Mouse (Mus musculus): ENCODE data around the gene Hist1h2ae. TPM values are rescaled to one million over a fixed set of nuclear protein-coding genes. Genes with fewer than 3 reads are reported as not detected.
"Not testable (repeated sequence)": the region's sequence is repeated elsewhere in the genome, so short reads cannot be mapped to it uniquely, and the experiment has no call there.

Hist1h2ae gene
- total RNA-seq, 1 experiment from 2014 or later = 28.4 TPM

- peak; percentile 78 for ATAC-seq (replicated peaks; ENCODE audit: insufficient number of reproducible peaks, low FRiP score, low TSS enrichment, poor library complexity, severe bottlenecking)
These were observed 14.6 kb upstream of the Hist1h2ae start for GRCm38 (mm10) chr13:23585442-23586098.

GRCm38 (mm10) chr13:23585029-23585441 is 14.0 kb upstream of the Hist1h2ae start:
- ATAC-seq (replicated peaks; ENCODE audit: insufficient number of reproducible peaks, low FRiP score, low TSS enrichment, poor library complexity, severe bottlenecking) = peak; percentile 64

- no peak for ATAC-seq (replicated peaks; ENCODE audit: insufficient number of reproducible peaks, low FRiP score, low TSS enrichment, poor library complexity, severe bottlenecking)
These were observed 13.3 kb upstream of the Hist1h2ae start for GRCm38 (mm10) chr13:23584331-23584730.

- ATAC-seq (replicated peaks; ENCODE audit: insufficient number of reproducible peaks, low FRiP score, low TSS enrichment, poor library complexity, severe bottlenecking) = no peak
These were observed 12.5 kb upstream of the Hist1h2ae start for GRCm38 (mm10) chr13:23583387-23584068.

- no peak for ATAC-seq (replicated peaks; ENCODE audit: insufficient number of reproducible peaks, low FRiP score, low TSS enrichment, poor library complexity, severe bottlenecking)
These were observed 11.4 kb upstream of the Hist1h2ae start for GRCm38 (mm10) chr13:23582219-23583056.

GRCm38 (mm10) chr13:23581408-23582218 is 10.6 kb upstream of the Hist1h2ae start, which contains the start of gene Hist1h4d:
Gene Hist1h4d, plus strand, starts transcription at chr13:23581598.
- peak; percentile 92 for ATAC-seq (replicated peaks; ENCODE audit: insufficient number of reproducible peaks, low FRiP score, low TSS enrichment, poor library complexity, severe bottlenecking)

- ATAC-seq (replicated peaks; ENCODE audit: insufficient number of reproducible peaks, low FRiP score, low TSS enrichment, poor library complexity, severe bottlenecking) = no peak
These were observed 6.8 kb upstream of the Hist1h2ae start for GRCm38 (mm10) chr13:23577835-23578234.

- no peak for ATAC-seq (replicated peaks; ENCODE audit: insufficient number of reproducible peaks, low FRiP score, low TSS enrichment, poor library complexity, severe bottlenecking)
These were observed 6.1 kb upstream of the Hist1h2ae start for GRCm38 (mm10) chr13:23576906-23577639.

GRCm38 (mm10) chr13:23576351-23576881 is 5.4 kb upstream of the Hist1h2ae start:
- ATAC-seq (replicated peaks; ENCODE audit: insufficient number of reproducible peaks, low FRiP score, low TSS enrichment, poor library complexity, severe bottlenecking) = no peak

GRCm38 (mm10) chr13:23575864-23576313 is 4.9 kb upstream of the Hist1h2ae start:
- not testable (repeated sequence) for ATAC-seq (replicated peaks; ENCODE audit: insufficient number of reproducible peaks, low FRiP score, low TSS enrichment, poor library complexity, severe bottlenecking)

GRCm38 (mm10) chr13:23575271-23575851 is 4.3 kb upstream of the Hist1h2ae start, which contains the start of gene Hist1h3d:
Gene Hist1h3d, plus strand, starts transcription at chr13:23575763.
- peak; percentile 78 for ATAC-seq (replicated peaks; ENCODE audit: insufficient number of reproducible peaks, low FRiP score, low TSS enrichment, poor library complexity, severe bottlenecking)

- ATAC-seq (replicated peaks; ENCODE audit: insufficient number of reproducible peaks, low FRiP score, low TSS enrichment, poor library complexity, severe bottlenecking) = not testable (repeated sequence)
These were observed 3.6 kb upstream of the Hist1h2ae start for GRCm38 (mm10) chr13:23574546-23575170.

- ATAC-seq (replicated peaks; ENCODE audit: insufficient number of reproducible peaks, low FRiP score, low TSS enrichment, poor library complexity, severe bottlenecking) = peak; percentile 91
These were observed 3.0 kb upstream of the Hist1h2ae start, which contains the start of the genes Hist1h2bf and Hist1h2ad for GRCm38 (mm10) chr13:23573898-23574524. Gene Hist1h2bf, minus strand, starts transcription at chr13:23574196. Gene Hist1h2ad, plus strand, starts transcription at chr13:23574381.

- not testable (repeated sequence) for ATAC-seq (replicated peaks; ENCODE audit: insufficient number of reproducible peaks, low FRiP score, low TSS enrichment, poor library complexity, severe bottlenecking)
These were observed 2.2 kb upstream of the Hist1h2ae start for GRCm38 (mm10) chr13:23573034-23573897.

Data from monocyte, adult 5-6 weeks (primary cell).